Mouse (Mus musculus): Measurements from ENCODE around the gene Fam8a1.

Gene Fam8a1

GRCm38 (mm10) chr13:46669048-46669619 is at the start of gene Fam8a1:
Gene Fam8a1 (plus strand): TSS chr13:46669522.
- DNase-seq (ENCODE audit: low spot score in 2 of 2), result peak; percentile 91 to 92

- no peak for DNase-seq (ENCODE audit: low spot score in 2 of 2)
Observed at GRCm38 (mm10) chr13:46619633-46620032, 49.7 kb upstream of the Fam8a1 start.

DNA sequence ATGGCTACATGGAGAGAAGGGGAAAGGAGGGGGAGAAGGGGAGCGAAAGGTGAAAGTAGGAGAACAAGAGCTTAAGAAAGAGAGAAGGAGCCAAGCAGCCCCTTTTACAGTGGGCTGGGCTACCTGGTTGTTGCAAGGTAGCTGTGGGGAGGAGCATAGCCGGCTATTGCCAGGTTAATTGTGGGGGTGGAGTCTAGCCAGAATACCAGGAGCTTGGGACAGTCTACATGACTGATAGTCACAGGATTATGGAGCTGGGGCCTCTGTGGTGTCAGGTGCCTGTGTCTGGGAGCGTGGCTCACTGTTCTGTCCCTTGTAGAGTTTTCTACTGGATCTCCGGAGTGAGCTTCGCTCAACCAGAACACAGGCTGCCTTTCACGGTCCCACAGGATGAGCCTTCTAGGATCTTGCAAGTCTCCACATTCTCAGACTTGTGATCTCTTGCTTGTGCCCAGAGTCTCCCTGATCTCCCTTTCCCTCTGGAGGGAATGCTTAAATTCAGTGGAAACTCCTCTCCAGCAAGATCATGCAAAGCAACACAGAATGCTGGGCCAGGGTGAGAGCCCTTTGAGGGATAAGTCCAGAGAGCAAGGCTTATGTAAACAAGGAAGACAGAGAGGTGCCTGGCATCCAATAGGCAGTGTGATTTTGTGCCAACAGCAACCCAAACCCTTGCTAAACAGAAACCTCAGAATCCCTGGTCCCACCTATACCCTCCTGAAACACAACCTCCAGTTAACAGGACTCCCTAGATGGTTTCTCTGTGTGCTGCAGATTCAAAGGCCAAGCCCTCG is 48.2 kb upstream of the Fam8a1 start:
- DNase-seq (ENCODE audit: low spot score in 2 of 2), result no peak

GRCm38 (mm10) chr13:46626608-46627007 is 42.7 kb upstream of the Fam8a1 start:
- peak in 1 of 2 experiments; percentile 29 for DNase-seq (ENCODE audit: low spot score in 2 of 2)

DNA sequence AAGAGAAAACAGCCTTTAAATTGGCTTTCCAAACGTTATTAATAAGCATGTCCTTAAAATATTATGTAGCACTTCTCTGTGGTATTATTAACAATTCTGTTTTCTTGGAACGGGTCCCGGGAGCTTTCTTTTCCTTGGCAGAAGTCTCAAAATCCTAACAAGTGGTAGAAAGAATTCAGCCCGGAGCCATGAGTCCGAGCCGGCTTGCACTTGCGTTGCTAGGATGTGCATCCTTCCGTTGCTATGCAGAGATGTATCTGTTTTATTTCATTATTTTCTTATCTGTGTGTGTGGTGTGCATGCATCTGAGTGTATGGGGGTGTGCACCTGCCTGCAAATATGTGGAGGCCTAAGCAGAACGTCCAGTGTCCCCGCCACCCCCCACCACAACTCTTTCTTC is 41.5 kb upstream of the Fam8a1 start:
- peak in 1 of 2 experiments; percentile 60 for DNase-seq (ENCODE audit: low spot score in 2 of 2)

DNA sequence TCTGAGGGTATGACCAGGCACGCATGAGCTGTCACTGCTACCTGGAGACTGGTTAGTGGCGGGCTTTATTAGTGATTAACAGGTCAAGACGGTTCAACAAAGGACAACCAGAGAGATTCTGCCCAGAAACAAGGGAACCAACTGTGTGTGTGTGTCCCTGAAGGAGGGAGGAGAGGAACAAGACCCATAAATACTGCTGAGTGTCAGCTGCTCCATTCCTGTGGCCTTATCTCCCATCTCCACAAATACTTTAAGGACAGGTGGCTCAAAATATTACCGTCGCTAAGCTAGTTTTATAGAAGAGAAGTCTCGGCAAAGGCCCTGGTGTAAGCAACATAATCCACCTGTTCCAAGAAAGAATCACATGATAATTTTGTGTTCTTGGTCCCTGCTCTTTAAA is 39.9 kb upstream of the Fam8a1 start:
- no peak for DNase-seq (ENCODE audit: low spot score in 2 of 2)

- DNase-seq (ENCODE audit: low spot score in 2 of 2), result no peak
Observed at GRCm38 (mm10) chr13:46632796-46633195, 36.5 kb upstream of the Fam8a1 start.

- peak; percentile 49 to 66 for DNase-seq (ENCODE audit: low spot score in 2 of 2)
Observed at GRCm38 (mm10) chr13:46633320-46634132, 35.8 kb upstream of the Fam8a1 start.

- DNase-seq (ENCODE audit: low spot score in 2 of 2), result peak in 1 of 2 experiments; percentile 43
Observed at GRCm38 (mm10) chr13:46634133-46634488, 35.2 kb upstream of the Fam8a1 start.

DNA sequence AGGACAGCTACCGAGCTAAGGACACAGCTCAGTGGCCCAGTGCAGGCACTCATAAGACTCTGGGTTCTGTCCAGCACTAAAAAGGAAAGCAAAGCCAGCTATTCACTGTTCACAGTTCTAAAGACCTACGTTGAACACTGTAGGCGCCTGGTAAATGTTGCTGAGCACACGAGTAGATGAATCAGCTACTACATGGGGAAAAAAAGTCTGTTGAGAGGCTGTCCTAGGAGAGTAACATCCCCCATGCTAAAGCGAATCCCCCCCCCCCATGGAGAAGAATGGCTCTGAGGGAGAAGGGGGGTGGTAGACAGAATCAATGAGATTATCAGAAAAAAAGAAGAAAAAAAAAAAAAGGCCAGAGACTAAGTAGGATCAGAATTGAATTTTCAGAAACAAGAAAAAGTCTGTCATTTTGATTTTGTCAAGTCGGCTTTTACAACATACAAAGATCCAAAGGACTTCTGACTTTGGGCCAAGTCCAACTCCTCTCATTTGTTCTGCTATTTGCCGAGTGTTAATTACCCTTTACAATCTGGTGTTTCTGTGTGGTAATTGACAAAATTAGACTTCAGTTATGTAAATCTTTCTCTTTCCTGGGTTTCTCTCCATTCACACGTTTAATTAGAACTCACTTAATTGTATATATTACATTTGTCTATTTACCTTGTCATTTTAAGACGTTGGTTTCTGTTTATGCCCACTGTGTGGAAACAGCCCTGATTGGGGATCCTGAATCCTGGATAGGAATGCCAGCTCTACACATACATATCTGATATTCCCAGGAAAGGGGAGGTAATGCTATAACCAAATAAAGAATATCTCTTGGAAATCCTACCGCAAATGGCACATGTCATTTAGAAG is 28.5 kb upstream of the Fam8a1 start:
- DNase-seq (ENCODE audit: low spot score in 2 of 2), result no peak

GRCm38 (mm10) chr13:46642318-46642717 is 27.0 kb upstream of the Fam8a1 start:
- no peak for DNase-seq (ENCODE audit: low spot score in 2 of 2)

DNA sequence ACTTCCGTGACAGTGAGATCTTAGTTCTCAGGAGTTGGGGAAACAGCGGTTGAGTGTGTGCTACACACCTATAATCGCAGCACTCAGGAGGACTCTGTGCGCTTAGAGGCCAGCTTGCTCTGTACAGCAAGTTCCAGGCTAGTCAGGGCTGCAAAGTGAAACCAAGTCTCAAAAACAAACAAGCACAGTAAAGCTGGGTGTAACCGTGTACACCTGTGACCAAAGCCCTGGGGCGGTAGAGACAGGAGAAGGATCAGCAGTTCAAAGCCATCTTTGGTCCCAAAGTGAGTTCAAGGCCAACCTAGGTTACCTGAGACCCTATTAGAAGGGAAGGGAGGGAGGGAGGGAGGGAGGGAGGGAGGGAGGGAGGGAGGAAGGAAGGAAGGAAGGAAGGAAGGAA is 25.1 kb upstream of the Fam8a1 start:
- no peak for DNase-seq (ENCODE audit: low spot score in 2 of 2)

DNA sequence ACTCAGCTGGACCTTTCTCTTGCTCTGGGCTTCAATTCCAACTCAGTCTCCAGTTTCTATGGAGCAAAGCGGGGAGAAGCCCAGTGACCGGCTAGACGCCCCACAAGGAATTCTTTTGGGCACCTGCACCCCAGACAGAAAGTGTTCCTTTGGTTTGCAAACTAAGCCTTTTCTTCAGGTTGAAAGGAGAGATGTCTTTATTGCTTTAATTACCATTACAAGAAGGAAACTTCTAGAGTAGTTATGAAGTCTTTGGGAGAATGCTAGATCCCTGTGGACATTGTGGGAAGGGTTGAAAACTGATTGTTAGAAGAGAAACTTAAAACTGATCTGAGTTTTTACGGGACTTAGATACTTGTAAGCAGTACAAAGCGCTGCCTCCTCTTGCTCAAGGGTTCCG is 23.8 kb upstream of the Fam8a1 start:
- no peak for DNase-seq (ENCODE audit: low spot score in 2 of 2)

DNA sequence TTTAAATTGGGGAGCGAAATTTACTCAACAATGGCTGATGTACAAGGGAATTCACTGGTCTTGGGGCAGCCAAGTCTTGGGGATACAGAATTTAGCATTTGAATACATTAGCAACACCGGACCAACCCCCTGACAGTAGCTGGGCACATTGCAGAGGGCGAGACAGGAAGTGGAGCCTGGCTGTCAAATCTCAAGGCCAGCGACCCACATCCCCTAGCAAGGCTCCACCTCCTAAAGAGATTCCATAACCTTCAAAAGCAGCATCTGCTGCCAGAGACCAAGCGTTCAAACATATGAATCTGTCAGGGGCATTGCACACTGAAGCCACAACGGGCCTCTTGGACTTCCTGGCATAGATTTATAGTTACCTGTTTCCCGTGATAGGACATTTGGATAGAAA is 17.5 kb upstream of the Fam8a1 start:
- DNase-seq (ENCODE audit: low spot score in 2 of 2), result no peak

DNA sequence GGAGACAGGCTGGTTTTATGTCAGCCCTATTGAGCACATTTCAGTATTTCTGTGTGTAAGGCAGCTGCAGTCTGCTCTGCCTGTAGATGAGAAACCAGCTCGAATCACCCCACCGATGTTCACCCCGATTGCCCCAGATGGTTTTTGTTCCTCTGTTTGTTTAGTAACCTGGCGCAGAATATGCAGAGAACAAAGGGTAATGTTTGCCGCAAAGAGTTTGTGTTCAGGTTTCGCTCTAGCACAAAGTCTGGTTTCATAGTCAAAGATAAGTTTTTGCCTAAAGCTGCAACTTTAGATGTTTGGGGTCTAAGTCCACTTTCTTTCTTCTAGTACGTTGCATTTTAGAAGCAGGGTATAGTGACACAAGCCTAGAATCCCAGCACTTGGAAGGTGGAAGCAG is 16.7 kb upstream of the Fam8a1 start:
- DNase-seq (ENCODE audit: low spot score in 2 of 2), result no peak

- no peak for DNase-seq (ENCODE audit: low spot score in 2 of 2)
Observed at GRCm38 (mm10) chr13:46653671-46654070, 15.7 kb upstream of the Fam8a1 start.

GRCm38 (mm10) chr13:46654566-46654965 is 14.8 kb upstream of the Fam8a1 start:
- no peak for DNase-seq (ENCODE audit: low spot score in 2 of 2)

DNA sequence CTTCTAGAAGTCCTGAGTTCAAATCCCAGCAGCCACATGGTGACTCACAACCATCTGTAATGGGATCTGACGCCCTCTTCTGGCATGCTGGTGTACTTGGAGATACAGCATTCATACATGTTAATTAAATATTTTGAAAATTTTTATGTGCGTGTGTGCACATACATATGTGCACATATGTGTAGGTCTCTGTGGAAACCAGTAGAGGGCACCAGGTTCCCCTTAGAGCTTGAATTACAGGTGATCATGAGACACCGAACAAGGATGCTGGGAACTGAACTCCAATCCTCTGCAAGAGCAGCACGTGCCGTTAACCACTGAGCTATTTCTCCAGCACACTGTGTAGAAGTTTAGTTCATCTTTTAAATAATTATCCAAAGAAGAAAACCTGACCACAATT is 10.1 kb upstream of the Fam8a1 start:
- no peak for DNase-seq (ENCODE audit: low spot score in 2 of 2)

- DNase-seq (ENCODE audit: low spot score in 2 of 2), result peak in 1 of 2 experiments; percentile 52
Observed at GRCm38 (mm10) chr13:46663461-46663964, 5.8 kb upstream of the Fam8a1 start.

GRCm38 (mm10) chr13:46669620-46670271 is 424 bp downstream of the Fam8a1 start:
- DNase-seq (ENCODE audit: low spot score in 2 of 2), result no peak

DNA sequence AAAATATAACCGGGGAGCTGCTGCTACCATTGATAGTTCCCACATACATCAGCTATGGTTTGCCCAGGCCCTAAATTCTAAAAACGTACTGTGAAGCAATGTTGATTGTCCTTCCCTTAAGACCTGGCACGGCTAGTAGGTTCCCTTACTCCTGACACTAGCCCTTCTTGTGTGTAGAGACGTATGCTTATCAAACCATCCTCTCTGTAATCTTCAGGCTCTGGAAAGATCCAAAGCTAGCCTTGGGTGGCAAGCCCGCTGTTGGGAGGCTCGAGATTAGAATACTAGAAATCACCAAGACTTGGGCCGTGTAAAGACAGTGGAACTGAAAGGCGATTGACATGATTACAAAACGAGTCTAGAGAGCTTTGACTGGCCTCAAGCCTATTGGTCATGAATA is 1.2 kb downstream of the Fam8a1 start:
- DNase-seq (ENCODE audit: low spot score in 2 of 2), result no peak
